Mouse (Mus musculus): ENCODE measurements around the gene Fgfbp3. TPM values are rescaled to one million over a fixed set of nuclear protein-coding genes. Genes with fewer than 3 reads are reported as not detected.
"Not testable (repeated sequence)": the region's sequence is repeated elsewhere in the genome, so short reads cannot be mapped to it uniquely, and the experiment has no call there.

Gene Fgfbp3
- polyA plus RNA-seq, 1 experiment: not detected

- Histone ChIP-seq H3K4me1 (ENCODE audit: control insufficient read depth, insufficient read depth, low read length) (no peaks in the 10 kb centered on the region), H3K27ac (ENCODE audit: control insufficient read depth, insufficient read depth, low read depth, low read length, poor library complexity) (no peak overlapping the region), H3K4me3 (replicated peaks; ENCODE audit: control insufficient read depth, low read depth, low read length) (no peak overlapping the region)
- WGBS: 85% methylated on average over 11 of the region's 11 CpGs
- TF ChIP-seq POLR2A (IDR thresholded peaks at IDR 0.05; ENCODE audit: borderline replicate concordance, control insufficient read depth, low read depth, low read length) (no peak), CTCF (IDR thresholded peaks at IDR 0.05; ENCODE audit: control insufficient read depth, insufficient read depth, low read length) (no peak)
Observed at GRCm38 (mm10) chr19:36878743-36879495, 40.5 kb downstream of the Fgfbp3 start.

- TF ChIP-seq CTCF (IDR thresholded peaks at IDR 0.05; ENCODE audit: control insufficient read depth, insufficient read depth, low read length) (no peak), POLR2A (IDR thresholded peaks at IDR 0.05; ENCODE audit: borderline replicate concordance, control insufficient read depth, low read depth, low read length) (no peak)
- H3K4me1 ChIP-seq (ENCODE audit: control insufficient read depth, insufficient read depth, low read length): no peaks in the 10 kb centered on the region
- no peak overlapping the region for H3K27ac ChIP-seq (ENCODE audit: control insufficient read depth, insufficient read depth, low read depth, low read length, poor library complexity)
- no peak overlapping the region for H3K4me3 ChIP-seq (replicated peaks; ENCODE audit: control insufficient read depth, low read depth, low read length)
Observed at GRCm38 (mm10) chr19:36877329-36877728, 42.1 kb downstream of the Fgfbp3 start.

- 67% methylated on average over 2 of the region's 2 CpGs for WGBS
- Histone ChIP-seq H3K27ac (ENCODE audit: control insufficient read depth, insufficient read depth, low read depth, low read length, poor library complexity) (no peak overlapping the region), H3K4me3 (replicated peaks; ENCODE audit: control insufficient read depth, low read depth, low read length) (no peak overlapping the region), H3K4me1 (ENCODE audit: control insufficient read depth, insufficient read depth, low read length) (no peaks in the 10 kb centered on the region)
- TF ChIP-seq CTCF (IDR thresholded peaks at IDR 0.05; ENCODE audit: control insufficient read depth, insufficient read depth, low read length) (no peak), POLR2A (IDR thresholded peaks at IDR 0.05; ENCODE audit: borderline replicate concordance, control insufficient read depth, low read depth, low read length) (no peak)
Observed at GRCm38 (mm10) chr19:36874651-36875050, 44.8 kb downstream of the Fgfbp3 start.

- 78% methylated on average over 3 of the region's 3 CpGs for WGBS
- H3K27ac ChIP-seq (ENCODE audit: control insufficient read depth, insufficient read depth, low read depth, low read length, poor library complexity): not testable (repeated sequence)
Observed at GRCm38 (mm10) chr19:36868675-36869074, 50.7 kb downstream of the Fgfbp3 start.

More at GRCm38 (mm10) chr19:36868675-36869074, 50.7 kb downstream of the Fgfbp3 start:
- not testable (repeated sequence) for H3K4me3 ChIP-seq (replicated peaks; ENCODE audit: control insufficient read depth, low read depth, low read length); H3K4me1 ChIP-seq (ENCODE audit: control insufficient read depth, insufficient read depth, low read length)

Other genes starting within 250 kb of the Fgfbp3 start
- gene Ppp1r3c, start 183.0 kb downstream of the Fgfbp3 start, polyA plus RNA-seq (2011; ENCODE audit: insufficient read depth, insufficient read length, low replicate concordance, missing spikeins): 0.70 and 2.0 TPM in 2 replicates
- gene Tnks2, start 85.4 kb downstream of the Fgfbp3 start, polyA plus RNA-seq (2011; ENCODE audit: insufficient read depth, insufficient read length, low replicate concordance, missing spikeins): 9.2 and 20.4 TPM in 2 replicates
- gene Btaf1, start 6.5 kb upstream of the Fgfbp3 start, polyA plus RNA-seq (2011; ENCODE audit: insufficient read depth, insufficient read length, low replicate concordance, missing spikeins): 11.1 and 11.4 TPM in 2 replicates